Mouse (Mus musculus): ENCODE data around the gene Atp5d.
"Not testable (repeated sequence)": the region's sequence is repeated elsewhere in the genome, so short reads cannot be mapped to it uniquely, and the experiment has no call there.

Gene Atp5d

DNA sequence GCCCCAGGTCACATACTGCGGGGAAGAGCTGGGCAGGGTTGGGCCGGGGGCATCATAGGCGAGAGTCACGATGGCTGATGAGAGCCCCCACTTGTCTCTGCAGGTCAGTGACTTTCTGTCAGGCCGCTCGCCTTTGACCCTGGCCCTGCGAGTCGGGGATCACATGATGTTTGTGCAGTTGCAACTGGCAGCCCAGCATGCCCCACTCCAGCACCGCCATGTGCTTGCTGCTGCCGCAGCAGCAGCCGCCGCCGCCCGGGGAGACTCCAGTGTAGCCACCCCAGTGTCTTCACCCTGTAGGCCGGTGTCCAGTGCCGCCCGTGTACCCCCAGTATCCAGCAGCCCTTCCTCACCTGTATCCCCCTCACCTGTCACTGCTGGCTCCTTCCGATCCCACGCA lies 15.3 kb downstream of the Atp5d start:
- DNase-seq (ENCODE audit: low spot score in 2 of 2): no peak

DNA sequence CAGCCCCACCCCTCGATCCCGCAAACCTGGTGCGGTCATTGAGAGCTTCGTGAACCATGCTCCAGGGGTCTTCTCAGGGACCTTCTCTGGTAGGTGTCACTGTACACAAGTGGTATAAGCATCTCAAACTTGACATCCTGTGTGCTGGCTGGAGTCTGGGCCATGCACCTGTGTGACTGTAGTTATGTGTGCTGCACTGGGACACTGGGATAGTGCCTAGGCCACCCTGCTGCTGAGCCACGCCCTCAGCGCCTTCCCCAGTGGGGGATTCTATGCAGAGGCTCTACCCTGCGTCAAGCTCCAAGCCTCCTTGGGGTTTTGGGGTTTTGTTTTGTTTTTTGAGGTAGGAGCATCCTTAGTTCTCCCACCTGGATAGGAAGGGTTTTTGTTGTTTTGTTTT lies 16.0 kb downstream of the Atp5d start:
- DNase-seq (ENCODE audit: low spot score in 2 of 2): no peak

DNA sequence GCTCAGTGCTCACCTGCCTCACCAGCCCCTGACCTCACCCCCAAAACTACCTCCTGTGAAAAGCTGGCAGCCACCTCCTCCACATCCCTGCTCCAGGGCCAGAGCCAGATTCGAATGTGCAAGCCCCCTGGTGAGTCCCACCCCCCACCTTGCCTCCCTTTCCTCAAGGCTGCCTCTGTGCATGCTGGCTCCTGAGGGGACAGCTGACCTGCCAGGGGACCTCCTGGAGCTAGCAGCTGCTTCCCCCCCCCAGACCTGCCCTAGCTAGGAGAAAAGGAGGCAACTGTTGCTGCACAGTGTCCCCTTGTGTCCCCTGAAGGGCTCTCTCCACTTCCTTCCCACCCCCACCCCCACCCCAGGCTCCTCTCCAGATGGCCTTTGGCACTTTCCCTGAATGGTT lies 16.8 kb downstream of the Atp5d start:
- no peak for DNase-seq (ENCODE audit: low spot score in 2 of 2)

DNA sequence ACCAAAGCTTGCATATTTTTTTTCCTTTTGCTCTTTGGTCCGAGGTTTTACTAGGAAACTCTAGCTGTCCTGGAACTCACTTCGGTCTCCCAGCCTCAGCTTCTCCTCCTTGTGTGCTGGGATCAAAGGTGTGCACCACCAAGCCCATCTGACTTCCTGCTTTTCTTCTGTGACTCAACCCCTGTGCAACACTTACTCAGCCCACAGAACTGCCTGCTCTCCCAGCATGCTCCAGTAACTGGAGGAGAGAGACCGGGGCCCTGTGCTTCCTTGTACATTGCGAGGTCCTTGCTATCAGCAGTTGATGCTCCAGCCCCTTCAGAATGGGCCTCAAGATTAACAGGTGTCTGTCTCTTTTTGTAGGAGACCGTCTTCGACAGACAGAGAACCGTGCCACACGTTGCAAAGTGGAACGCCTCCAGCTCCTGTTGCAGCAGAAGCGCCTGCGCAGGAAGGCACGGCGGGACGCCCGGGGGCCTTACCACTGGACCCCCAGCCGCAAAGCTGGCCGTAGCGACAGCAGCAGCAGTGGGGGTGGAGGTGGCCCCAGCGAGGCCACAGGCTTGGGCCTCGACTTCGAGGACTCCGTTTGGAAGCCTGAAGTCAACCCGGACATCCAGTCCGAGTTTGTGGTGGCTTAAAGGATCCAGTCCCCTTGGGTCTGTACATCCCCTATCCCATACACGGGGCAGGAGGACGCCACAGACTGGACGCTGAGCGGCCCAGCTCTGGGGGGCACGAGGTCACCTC lies 17.7 kb downstream of the Atp5d start:
- no peak for DNase-seq (ENCODE audit: low spot score in 2 of 2)

DNA sequence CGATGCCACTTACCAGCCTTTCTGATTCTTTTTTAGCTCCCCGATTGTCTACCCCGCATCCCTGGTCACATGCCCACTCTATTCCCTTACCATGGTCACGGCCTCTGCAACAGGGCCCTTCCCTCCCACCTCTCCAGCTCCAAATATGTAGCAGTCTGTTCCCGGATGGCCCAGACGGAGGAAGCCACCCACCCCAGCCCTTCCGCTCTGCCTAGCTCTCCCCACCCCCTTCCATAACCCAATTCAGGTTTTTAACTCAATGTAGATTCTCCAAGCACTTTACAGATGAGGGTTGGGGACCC lies 18.3 kb downstream of the Atp5d start:
- no peak for DNase-seq (ENCODE audit: low spot score in 2 of 2)

DNA sequence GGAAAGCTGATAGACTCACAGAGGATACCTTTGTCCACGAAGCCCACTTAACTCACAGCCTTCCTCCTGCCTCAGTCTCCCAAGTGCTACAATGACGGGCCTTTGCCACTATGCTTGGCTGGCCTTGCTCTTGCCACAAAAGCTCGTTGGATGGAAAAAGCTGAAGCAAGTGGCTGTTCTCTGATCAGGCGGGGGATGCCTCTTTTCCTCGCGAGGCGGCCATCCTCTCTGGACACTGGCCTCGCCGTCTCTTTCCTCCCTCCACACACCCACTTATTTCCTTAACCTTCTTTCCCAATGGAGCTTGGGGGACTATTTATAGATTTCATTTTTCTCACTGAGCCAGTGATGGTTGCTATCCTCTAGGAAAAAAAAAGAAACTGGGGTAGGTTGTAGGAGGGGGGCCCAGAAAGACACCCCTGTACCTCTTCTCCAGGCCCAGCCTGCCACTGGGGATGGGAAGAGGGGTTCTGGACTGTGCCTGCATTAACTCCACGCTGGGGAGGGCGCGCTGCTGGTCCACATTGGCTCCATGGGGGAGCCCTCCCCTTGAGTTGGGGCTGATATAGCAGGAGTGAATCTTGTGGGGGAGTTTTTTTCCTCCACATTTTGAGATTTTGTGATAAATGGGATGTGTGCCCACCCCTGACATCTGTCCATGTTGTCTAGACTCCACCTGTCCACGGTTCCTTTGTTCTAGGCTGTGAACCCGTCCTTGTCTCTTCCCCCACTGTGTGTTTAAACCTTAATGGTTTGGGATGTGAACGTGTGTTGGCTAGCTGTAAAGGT lies 18.9 kb downstream of the Atp5d start:
- no peak for DNase-seq (ENCODE audit: low spot score in 2 of 2)

DNA sequence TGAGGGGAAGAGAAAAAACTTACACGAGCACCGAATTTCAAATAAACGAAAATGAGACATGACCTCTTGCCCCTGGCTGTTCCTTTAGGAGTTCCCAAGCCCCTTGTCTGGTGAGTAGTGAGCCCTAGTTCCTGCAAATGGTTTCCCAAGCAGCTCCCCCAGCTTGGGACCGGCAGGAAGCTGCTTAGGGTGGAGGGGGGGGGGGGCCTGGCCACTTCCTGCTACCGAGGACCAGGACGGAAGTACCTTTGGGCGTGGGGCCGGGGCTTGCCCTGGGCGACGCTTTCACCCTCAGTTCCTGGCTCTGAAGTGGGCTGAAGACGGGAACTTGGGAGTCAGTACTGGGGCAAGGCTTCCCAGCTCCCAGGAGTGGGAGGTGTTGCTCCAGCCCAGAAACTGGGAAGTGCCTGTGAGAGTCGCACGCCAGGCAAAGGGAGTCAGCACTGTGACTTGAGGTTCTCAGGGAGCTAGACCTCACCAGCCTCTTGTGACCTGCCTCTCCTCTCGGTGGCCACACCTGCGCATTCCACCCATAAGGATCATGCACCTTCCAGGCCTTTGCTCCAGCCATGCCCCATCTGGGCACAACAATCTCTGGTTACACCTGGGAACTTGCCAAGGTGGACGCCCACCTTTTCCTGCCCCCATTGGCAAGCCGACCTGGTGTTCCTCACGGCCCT lies 20.0 kb downstream of the Atp5d start:
- DNase-seq (ENCODE audit: low spot score in 2 of 2): peak; percentile 61 to 75

DNA sequence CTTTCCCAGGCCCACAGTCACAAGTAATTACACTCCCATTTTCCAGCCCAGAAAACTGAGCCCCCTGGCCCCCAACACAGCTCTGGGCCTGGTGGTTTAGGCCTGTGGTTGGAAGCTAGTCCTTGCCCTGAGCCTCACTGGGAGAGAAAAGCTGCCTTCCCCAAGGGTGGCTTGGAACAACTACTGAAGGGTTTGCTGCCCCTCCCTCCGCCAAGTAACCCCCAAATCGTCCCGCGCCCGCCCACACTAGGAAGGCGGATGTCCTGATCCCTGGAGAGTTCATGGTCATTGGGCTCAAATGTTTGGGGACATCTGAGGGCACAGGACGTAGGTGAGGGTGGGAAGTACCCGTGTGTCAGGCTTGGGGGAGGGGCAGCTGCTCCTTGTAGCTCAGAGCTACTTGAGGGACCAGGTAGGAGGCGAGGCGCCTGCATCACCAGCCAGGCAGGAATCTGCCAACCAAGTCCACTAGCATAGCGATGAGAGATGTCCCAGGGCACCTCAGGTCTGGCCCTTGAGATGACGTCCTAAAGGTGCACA lies 20.7 kb downstream of the Atp5d start:
- peak in 1 of 2 experiments; percentile 39 for DNase-seq (ENCODE audit: low spot score in 2 of 2)

DNA sequence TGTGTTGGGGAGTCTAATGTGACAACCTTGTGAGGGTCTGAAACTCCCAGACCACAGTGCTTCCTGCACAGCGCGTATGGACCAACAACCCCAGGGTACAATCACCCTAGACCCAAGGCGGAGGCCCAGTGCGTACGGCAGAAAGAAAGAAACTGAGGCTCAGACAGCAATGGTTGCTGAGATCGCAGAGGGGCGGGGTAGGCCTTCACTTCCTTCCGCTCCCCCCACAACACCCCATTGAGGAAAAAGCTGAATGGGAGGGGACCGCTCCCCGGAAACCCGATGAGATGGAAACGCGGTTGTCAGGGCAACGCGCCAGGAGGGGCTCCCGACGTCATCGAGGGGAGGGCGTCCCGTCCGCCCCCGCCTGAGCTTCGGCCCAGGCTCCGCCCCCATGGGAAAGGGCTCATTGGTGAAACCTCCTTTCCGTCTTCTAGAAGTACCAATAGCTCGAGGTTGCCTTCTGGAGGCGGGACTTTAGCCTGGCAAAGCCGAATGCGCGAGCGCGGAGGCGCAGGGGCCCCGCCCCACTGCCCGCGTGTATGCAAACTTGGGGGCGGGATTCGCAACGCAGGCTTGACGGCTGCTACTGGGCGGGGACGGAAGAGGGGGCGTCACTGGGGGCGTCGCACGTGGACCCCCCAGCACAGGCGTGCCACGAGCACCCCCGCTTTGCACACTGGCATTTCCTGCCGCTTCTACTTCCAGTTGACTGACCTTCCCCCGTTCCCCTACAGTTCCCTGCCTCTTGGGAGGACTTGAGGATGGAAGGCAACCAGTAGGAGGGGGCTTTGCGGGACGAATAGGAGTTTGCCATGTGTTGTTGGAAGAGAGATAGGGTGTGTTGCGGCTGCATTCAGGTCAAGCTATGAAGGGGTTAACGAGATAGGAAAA lies 21.4 kb downstream of the Atp5d start:
- peak; percentile 98 to 99 for DNase-seq (ENCODE audit: low spot score in 2 of 2)

DNA sequence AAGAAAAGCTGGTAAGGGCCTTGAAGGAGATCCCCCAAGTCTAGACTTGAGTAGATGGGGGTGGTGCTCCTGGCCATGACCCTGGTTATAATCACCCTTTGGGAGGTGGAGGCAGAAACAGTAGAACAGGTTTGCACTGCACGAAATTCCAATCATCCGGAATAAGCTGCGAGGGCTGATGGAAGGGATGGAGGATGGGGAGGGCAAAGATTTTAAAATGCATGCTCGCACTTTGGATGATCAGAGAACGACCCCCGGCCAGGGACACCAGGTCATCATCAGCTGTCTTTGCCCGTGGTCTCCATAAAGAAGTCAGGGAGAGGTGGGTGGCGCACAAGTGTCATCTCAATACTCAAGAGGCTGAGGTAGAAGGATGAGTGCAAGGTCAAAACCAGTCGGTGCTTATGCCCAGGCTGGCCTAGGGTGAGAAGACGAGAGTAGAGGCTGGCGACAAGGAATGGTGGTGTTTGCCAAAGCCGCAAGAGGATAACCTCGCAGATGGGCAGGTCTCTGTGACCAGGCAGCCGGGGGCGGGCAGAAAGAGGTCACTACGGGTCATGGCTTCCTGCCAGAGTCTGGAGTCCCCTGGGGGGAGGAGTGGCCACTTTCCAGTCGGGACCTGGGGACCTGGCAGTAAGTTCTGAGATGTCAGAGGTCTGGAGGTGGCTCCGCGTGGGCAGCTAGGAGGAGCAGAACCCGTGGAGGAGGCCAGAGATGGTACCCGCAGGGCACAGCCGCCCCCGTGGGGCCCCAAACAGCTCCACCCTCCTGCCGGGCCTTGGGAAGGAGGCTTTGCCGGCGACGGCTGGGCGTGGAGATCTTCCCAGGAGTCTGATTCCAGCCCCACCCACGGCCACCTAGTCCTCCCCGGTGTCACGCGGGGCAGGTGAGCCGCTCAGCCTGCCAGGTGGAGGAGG lies 22.3 kb downstream of the Atp5d start:
- DNase-seq (ENCODE audit: low spot score in 2 of 2): peak; percentile 85 to 91

DNA sequence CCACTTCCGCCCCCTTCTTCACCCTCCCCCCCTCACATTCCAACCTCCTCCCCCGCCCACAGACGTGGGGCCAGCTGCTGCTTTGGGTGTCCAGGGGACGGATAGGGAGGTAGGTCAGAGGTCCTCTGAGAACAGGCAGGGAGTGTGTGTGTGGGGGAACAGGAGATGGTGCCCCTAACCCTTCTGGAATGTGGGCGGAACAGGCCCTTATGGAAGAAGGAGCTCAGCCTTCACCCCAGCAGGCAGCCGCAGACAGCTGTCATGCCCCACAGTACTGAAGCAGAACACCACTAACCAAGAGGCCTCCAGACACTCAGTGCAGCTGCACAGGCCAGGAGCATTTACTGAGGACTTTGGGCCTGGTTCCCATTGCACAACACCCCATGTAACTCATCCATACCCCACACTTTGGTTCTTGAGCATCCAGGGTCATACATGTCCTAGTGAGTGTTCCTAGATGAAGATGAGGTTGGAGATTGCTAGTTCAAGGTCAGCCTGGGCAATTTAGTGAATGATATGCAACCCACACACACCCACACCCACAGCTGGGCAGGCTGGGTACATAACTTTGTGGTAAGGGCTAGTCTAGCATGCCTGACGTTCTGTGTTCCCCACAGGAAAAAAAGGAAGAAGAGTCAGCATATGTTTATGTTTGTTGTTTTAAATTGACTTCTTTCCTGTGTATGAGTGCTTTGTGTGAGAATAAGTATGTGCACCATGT lies 23.2 kb downstream of the Atp5d start:
- no peak for DNase-seq (ENCODE audit: low spot score in 2 of 2)

DNA sequence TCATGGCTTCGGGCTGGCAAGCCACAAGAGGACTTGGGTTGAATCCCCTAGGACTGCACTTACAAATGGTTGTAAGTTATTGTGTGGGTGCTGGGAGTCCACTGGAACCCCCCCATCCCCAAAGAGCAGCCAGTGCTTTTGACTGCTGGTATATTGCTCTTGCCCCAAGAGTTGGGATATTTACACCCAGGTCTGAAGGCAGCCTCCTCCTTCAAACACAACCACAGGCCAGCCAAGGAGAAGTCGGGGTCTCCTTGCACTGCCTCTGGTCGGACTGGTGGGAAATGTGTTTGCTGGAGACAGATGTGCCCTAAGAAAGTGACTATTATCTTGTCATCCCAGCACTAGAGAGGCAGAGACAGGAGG lies 23.8 kb downstream of the Atp5d start:
- DNase-seq (ENCODE audit: low spot score in 2 of 2): no peak

DNA sequence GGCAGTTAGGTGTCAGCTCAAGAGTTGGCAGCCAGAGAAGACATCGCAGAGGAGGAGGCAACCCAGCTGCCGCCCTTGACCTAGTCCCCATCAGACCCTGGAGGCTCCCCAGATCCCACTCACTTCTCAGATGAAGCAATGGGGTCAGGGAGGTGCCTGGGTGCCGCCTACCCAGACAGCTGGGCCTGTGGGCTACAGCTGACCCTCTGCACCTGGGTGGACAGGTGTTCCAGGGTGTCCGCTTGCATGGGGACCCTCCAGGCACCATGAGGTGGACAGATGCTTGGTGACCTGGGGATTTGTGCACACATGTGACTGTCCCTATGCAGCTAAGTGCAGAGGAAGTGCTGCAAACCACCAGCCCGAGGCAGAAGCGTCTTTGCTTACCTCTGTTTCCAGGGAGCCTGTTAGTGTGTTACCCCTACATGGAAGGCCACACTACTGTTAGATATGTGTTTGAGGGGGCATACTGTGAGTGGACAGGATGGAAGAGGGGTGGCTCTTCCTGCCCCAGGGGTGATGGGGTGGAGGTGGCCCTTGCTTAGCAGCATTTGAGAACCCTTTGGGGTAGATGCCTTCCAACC lies 24.4 kb downstream of the Atp5d start:
- no peak for DNase-seq (ENCODE audit: low spot score in 2 of 2)

DNA sequence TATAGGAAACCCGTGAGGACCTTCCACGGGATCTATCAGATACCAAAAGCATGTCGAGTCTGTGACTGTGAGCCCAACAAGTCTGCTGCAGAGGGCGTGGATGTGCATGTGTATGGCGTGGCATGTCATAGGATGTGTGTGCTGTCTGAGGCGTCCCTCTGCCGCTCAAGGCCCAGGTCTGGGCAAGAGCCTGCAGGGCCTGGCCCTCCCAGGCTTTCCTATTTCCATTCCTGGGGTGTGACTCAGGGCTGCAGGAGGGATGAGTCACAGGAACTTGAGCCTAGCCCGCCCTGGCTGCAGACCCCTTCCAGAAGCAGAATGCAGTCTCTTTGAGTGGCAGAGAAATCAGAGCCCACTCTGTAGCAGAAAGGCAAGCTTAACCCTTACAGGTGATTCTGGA lies 25.3 kb downstream of the Atp5d start:
- peak; percentile 59 to 75 for DNase-seq (ENCODE audit: low spot score in 2 of 2)

DNA sequence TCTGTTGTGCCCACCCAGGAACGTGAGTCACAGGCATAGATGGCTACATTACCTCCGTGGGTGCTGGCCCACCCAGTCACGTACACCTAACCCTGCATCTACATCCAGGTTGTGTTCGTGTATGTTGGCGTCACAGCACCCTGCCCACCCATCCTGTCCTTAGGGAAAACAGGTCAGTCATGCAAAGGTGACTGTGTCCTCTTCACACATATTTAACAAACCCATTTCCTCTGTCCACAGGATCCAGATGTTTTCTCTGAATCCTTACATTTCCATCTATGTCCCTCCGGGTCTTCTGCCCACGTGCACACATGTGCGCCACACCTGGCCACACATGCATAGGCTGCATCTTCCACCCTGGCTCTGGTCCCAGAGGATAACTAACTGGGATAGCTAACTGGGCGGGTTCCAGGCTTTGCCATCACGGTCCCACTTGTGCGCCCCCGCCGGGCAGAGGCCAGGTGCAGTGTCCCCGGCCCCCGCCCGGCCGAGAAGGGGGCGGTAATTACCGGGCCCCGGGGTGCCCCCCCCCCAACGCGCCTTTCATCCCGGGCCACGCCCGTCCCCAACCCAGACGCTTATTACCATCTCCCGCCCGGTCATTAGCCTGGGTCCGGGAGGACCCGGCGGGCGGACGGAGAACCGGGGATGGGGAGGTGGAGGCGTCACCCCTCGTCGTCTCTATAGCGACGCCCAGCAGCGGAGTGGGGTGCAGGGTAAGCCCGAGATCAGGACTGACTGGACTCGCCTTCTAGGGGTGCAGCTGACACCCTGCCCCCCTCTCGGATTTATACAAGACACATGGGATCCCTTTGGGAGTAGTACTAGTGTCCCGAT lies 25.9 kb downstream of the Atp5d start:
- DNase-seq (ENCODE audit: low spot score in 2 of 2): no peak

DNA sequence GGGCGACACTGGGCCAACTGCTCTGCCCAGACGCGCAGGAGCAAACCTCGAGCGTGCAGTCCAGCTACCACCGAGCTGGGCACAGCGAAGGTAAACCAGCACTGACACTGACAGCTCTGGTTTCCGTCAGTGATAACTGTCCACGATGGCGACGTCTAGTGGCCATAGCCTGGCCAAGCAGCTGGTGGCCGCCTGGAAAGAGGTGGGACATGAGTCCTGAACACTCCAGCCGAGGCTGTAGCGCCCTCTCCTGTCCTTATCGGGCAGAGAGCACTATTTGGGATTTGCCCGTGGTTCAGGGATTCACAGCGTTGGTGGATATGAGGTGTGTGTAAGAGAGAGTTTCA lies 26.5 kb downstream of the Atp5d start:
- peak; percentile 95 to 97 for DNase-seq (ENCODE audit: low spot score in 2 of 2)

DNA sequence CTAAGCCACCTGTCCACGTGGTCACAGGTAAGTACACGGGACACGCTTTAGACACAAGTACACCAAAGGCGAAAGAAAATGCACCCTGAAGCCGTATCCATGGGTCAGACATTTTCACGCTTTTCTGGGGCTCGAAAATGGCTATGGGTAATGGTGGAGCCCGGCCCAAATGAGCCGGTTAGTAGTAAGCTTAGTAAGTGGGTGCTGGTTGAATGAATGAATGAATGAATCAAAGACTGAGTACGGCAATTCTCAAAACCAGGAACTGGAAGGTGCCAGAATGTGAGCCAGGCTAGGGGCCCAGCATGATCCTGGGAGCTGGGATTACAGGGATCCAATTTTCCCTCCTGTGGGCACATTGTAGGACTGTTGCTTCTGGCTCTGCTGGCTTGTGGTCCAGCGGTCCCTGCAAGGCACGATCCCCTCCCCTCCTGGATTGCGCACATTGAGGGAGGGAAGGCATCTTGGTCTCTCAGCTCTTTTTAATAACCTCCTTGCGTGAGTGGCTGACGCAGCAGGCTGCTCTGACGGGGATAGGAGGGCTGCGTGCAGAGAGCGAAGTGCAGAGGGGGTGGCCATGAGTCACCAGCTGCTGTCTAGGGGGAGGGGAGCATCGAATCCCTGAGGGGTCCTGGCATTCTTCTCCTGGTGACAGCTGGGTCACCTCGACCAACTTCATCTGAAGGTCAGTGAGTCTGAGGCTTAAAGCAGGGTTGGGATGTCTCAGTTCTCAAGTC lies 27.1 kb downstream of the Atp5d start, which contains the start of gene Cirbp:
TSS of gene Cirbp (plus strand) at position 594 of the 737 bp plus-strand sequence.
- DNase-seq (ENCODE audit: low spot score in 2 of 2): no peak

DNA sequence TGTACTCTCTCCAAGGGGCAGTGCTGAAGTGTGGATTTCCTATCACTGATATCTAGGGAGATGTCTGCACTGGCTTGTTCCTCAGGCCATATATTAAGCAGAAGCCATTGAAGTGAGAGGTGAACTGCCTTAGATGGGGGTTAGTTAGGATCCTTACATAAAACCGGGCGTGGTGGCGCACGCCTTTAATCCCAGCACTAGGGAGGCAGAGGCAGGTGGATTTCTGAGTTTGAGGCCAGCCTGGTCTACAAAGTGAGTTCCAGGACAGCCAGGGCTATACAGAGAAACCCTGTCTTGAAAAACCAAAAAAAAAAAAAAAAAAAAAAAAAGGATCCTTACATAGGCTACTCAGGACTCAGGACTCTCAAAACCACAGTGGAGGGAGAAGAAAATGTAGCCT lies 27.7 kb downstream of the Atp5d start:
- not testable (repeated sequence) for DNase-seq (ENCODE audit: low spot score in 2 of 2)

All from urinary bladder, postnatal 36 days (tissue).